Mouse (Mus musculus): Measurements from ENCODE around the gene Epp13. TPM values are rescaled to one million over a fixed set of nuclear protein-coding genes. Genes with fewer than 3 reads are reported as not detected.
"Not testable (repeated sequence)": the region's sequence is repeated elsewhere in the genome, so short reads cannot be mapped to it uniquely, and the experiment has no call there.

Gene Epp13
- polyA plus RNA-seq (2012; fragmentation: generic; extraction: Trizol): not detected
- long read RNA-seq, experiment 1: 0 reads
- long read RNA-seq, experiment 2: 0 reads

DNA sequence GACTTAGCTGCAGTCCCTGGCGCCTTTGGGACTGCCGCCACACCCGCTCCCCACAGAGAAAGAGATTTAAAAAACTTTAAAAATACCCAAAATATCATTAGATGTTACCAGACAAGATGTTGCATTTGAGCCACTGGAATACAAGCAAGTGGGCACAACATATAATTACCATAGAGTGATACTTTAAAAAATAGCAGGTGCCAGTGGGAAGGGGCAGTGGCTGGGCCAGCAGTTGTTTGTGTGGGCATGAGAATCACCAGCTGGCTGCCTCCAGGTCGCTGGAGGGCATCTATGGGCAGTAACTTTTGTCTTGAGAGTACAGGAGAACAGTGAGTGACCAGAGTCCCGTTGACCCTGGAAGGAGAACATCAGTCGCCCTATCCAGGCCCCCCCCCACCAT lies at the start of gene Epp13:
TSS of gene Epp13 (plus strand) at position 301 of the 400 bp plus-strand sequence.
- Histone ChIP-seq H3K36me3 (ENCODE audit: control insufficient read depth, insufficient read depth) (no peaks in the 10 kb centered on the region), H3K4me3 (ENCODE audit: insufficient read depth, poor library complexity, severe bottlenecking) (no peak within 1 kb of the TSS), H3K79me2 (ENCODE audit: control insufficient read depth, insufficient read depth) (no peaks in the 10 kb centered on the region), H3K79me3 (ENCODE audit: low read depth) (no peaks in the 10 kb centered on the region), H3ac (ENCODE audit: control insufficient read depth, insufficient read length, low read depth) (no peak within 1 kb of the TSS), H3K27me3 (ENCODE audit: control insufficient read depth, insufficient read depth, insufficient read length) (no peaks in the 10 kb centered on the region)
- TF ChIP-seq USF1 (IDR thresholded peaks at IDR 0.05; ENCODE audit: low read depth) (no peak), CEBPB (IDR thresholded peaks at IDR 0.05; ENCODE audit: low read depth) (no peak)

DNA sequence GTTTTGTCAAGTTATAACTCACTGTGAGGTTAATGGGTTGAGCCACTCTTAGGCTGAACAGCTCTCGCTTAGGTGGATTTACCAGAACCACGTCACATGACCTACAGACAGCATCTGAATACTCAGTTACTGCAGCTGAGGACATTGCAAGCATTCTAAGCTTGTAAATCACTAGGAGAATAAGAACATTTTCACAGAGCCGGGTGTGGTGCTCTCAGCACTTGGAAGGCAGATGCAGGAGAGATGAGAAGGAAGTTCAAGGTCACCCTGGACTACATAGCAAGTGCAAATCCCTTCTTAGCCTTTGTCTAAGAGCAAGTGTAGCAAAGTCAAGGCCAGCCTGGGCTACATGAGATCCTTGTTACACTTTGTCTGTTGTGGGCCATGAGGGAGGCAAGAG lies 48.3 kb upstream of the Epp13 start:
- no peak overlapping the region for H3K4me3 ChIP-seq (ENCODE audit: insufficient read depth, poor library complexity, severe bottlenecking)
- H3ac ChIP-seq (ENCODE audit: control insufficient read depth, insufficient read length, low read depth): no peak overlapping the region
- H3K79me3 ChIP-seq (ENCODE audit: low read depth): no peaks in the 10 kb centered on the region
- no peaks in the 10 kb centered on the region for H3K79me2 ChIP-seq (ENCODE audit: control insufficient read depth, insufficient read depth)
- no peaks in the 10 kb centered on the region for H3K36me3 ChIP-seq (ENCODE audit: control insufficient read depth, insufficient read depth)
- no peak for TF ChIP-seq MYOG (IDR thresholded peaks at IDR 0.05; ENCODE audit: control insufficient read depth, extremely low read depth, insufficient read length)
- no peaks in the 10 kb centered on the region for H3K27me3 ChIP-seq (ENCODE audit: control insufficient read depth, insufficient read depth, insufficient read length)

DNA sequence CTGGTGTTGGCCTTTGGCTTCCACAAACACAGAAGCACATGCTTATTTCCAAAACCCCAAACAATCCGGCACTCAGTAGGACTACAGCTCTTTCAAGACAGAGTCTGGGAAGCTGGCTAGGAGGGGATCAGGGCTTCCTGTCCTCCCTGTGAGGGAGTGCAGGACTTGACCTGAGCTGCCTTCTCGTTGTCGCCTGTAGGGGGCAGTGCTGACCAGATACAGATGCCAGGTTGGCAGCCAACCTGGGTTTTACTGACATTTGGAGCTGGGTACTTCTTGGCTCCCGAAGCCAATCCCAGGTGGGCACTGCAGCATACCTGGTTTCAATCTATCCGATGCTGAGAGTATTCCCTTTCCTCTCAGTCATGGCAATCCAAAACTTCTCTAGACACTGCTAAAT lies 39.4 kb upstream of the Epp13 start:
- Histone ChIP-seq H3K79me3 (ENCODE audit: low read depth) (no peaks in the 10 kb centered on the region), H3K4me3 (ENCODE audit: insufficient read depth, poor library complexity, severe bottlenecking) (no peak overlapping the region), H3K27me3 (ENCODE audit: control insufficient read depth, insufficient read depth, insufficient read length) (no peaks in the 10 kb centered on the region), H3K79me2 (ENCODE audit: control insufficient read depth, insufficient read depth) (no peaks in the 10 kb centered on the region), H3K36me3 (ENCODE audit: control insufficient read depth, insufficient read depth) (no peaks in the 10 kb centered on the region), H3ac (ENCODE audit: control insufficient read depth, insufficient read length, low read depth) (no peak overlapping the region)
- no peak for TF ChIP-seq FOSL1 (IDR thresholded peaks at IDR 0.05; ENCODE audit: insufficient read depth, low read length, poor library complexity, severe bottlenecking)
- no peak for TF ChIP-seq USF1 (IDR thresholded peaks at IDR 0.05; ENCODE audit: low read depth)
- no peak for TF ChIP-seq CTCF (IDR thresholded peaks at IDR 0.05; ENCODE audit: control insufficient read depth, insufficient read depth, insufficient read length)
- TF ChIP-seq MAX (IDR thresholded peaks at IDR 0.05): no peak
- TF ChIP-seq MYOD1 (IDR thresholded peaks at IDR 0.05; ENCODE audit: control insufficient read depth, insufficient read length, low read depth): no peak
- TF ChIP-seq MYOG (IDR thresholded peaks at IDR 0.05; ENCODE audit: control insufficient read depth, extremely low read depth, insufficient read length): no peak
- TF ChIP-seq CEBPB (IDR thresholded peaks at IDR 0.05; ENCODE audit: low read depth): no peak

DNA sequence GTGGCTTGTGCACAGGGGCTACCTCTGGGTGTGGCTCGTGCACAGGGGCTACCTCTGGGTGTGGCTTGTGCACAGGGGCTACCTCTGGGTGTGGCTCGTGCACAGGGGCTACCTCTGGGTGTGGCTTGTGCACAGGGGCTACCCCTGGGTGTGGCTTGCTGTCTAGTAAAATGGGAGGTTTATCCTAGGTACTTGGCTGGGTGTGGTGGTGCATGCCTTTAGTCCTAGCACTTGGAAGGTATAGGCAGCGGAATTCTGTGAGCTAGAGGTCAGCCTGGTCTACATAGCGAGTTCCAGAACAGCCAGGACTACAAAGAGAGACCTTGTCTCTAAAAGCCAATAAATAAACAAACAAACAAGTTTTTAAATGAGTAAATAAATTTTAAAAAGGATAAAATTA lies 37.8 kb upstream of the Epp13 start:
- H3K36me3 ChIP-seq (ENCODE audit: control insufficient read depth, insufficient read depth); H3K4me3 ChIP-seq (ENCODE audit: insufficient read depth, poor library complexity, severe bottlenecking); H3ac ChIP-seq (ENCODE audit: control insufficient read depth, insufficient read length, low read depth); H3K79me2 ChIP-seq (ENCODE audit: control insufficient read depth, insufficient read depth); H3K27me3 ChIP-seq (ENCODE audit: control insufficient read depth, insufficient read depth, insufficient read length); H3K79me3 ChIP-seq (ENCODE audit: low read depth): not testable (repeated sequence)

DNA sequence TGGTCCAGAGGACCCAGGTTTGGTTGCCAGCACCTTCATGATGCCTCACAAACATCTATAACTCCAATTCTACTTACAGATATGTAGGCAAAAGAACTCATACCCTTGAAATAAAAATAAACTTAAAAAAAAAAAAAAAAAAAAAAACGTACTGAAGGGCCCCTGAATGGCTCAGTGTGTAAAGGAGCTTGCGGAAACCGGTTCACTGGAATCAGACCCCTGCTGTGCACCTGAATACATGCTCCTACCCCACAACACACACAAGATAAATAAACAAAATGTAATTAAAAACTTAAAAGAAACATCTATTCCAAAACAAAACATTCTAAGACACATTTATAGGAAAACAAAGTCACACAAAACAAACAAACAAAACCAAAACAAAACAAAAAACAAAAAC lies 32.4 kb upstream of the Epp13 start:
- Histone ChIP-seq H3K79me3 (ENCODE audit: low read depth) (no peaks in the 10 kb centered on the region), H3K4me3 (ENCODE audit: insufficient read depth, poor library complexity, severe bottlenecking) (no peak overlapping the region), H3K79me2 (ENCODE audit: control insufficient read depth, insufficient read depth) (no peaks in the 10 kb centered on the region), H3K36me3 (ENCODE audit: control insufficient read depth, insufficient read depth) (no peaks in the 10 kb centered on the region), H3K27me3 (ENCODE audit: control insufficient read depth, insufficient read depth, insufficient read length) (no peaks in the 10 kb centered on the region), H3ac (ENCODE audit: control insufficient read depth, insufficient read length, low read depth) (no peak overlapping the region)
- TF ChIP-seq MYOG (IDR thresholded peaks at IDR 0.05; ENCODE audit: control insufficient read depth, extremely low read depth, insufficient read length): no peak
- TF ChIP-seq FOSL1 (IDR thresholded peaks at IDR 0.05; ENCODE audit: insufficient read depth, low read length, poor library complexity, severe bottlenecking): no peak
- TF ChIP-seq USF1 (IDR thresholded peaks at IDR 0.05; ENCODE audit: low read depth): no peak
- no peak for TF ChIP-seq MAX (IDR thresholded peaks at IDR 0.05)
- TF ChIP-seq CTCF (IDR thresholded peaks at IDR 0.05; ENCODE audit: control insufficient read depth, insufficient read depth, insufficient read length): no peak
- TF ChIP-seq MYOD1 (IDR thresholded peaks at IDR 0.05; ENCODE audit: control insufficient read depth, insufficient read length, low read depth): no peak
- TF ChIP-seq CEBPB (IDR thresholded peaks at IDR 0.05; ENCODE audit: low read depth): no peak

DNA sequence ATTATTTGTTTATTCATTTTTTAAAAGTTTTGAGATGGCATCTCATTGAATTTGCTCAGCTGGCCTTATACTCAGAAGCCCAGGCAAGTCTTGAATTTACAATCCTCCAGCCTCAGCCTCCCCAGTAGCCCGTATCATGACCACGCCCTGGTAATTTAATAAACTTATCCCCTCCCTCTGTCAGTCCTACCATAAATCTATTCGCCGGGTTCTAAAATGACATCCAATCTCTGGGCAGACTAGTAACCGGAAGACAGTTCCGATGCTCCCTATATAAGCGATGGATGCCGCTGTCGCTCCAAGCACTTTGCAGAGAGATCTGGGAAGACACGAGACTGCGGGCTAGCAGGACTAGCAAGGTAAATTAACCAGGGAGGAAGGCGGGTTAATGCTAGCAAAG lies 30.5 kb upstream of the Epp13 start, which contains the start of gene Zscan5b:
TSS of gene Zscan5b (plus strand) at position 301 of the 400 bp plus-strand sequence.
- H3K27me3 ChIP-seq (ENCODE audit: control insufficient read depth, insufficient read depth, insufficient read length): no peaks in the 10 kb centered on the region
- H3K79me2 ChIP-seq (ENCODE audit: control insufficient read depth, insufficient read depth): no peaks in the 10 kb centered on the region
- H3ac ChIP-seq (ENCODE audit: control insufficient read depth, insufficient read length, low read depth): no peak within 1 kb of the TSS
- no peaks in the 10 kb centered on the region for H3K36me3 ChIP-seq (ENCODE audit: control insufficient read depth, insufficient read depth)
- H3K4me3 ChIP-seq (ENCODE audit: insufficient read depth, poor library complexity, severe bottlenecking): no peak within 1 kb of the TSS
- TF ChIP-seq MAX (IDR thresholded peaks at IDR 0.05): no peak
- TF ChIP-seq CTCF (IDR thresholded peaks at IDR 0.05; ENCODE audit: control insufficient read depth, insufficient read depth, insufficient read length): no peak
- TF ChIP-seq MYOD1 (IDR thresholded peaks at IDR 0.05; ENCODE audit: control insufficient read depth, insufficient read length, low read depth): no peak
- TF ChIP-seq FOSL1 (IDR thresholded peaks at IDR 0.05; ENCODE audit: insufficient read depth, low read length, poor library complexity, severe bottlenecking): no peak
- no peak for TF ChIP-seq USF1 (IDR thresholded peaks at IDR 0.05; ENCODE audit: low read depth)
- no peak for TF ChIP-seq MYOG (IDR thresholded peaks at IDR 0.05; ENCODE audit: control insufficient read depth, extremely low read depth, insufficient read length)
- TF ChIP-seq CEBPB (IDR thresholded peaks at IDR 0.05; ENCODE audit: low read depth): no peak
- H3K79me3 ChIP-seq (ENCODE audit: low read depth): no peaks in the 10 kb centered on the region

DNA sequence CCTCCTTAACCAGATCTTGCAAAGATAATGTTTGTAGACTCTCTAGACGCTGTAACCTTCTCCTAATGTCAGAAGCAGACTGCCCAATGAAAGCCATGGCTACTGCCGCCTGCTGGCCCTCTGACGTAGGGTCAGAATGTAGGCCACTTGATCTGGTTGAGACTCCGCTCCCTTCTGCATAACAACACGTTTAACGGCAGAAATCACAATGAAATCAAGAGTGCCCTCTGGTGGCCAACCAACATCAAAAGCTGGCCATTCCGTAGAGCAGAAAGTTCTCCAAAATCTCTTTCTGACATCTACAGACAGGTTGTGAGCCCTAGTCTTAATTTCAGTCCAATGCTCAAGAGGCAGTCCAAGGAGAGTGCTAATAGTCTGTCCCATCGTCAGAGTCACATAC lies 24.0 kb upstream of the Epp13 start:
- H3K79me2 ChIP-seq (ENCODE audit: control insufficient read depth, insufficient read depth): not testable (repeated sequence)

More for the DNA sequence above, 24.0 kb upstream of the Epp13 start:
- not testable (repeated sequence) for H3ac ChIP-seq (ENCODE audit: control insufficient read depth, insufficient read length, low read depth); H3K27me3 ChIP-seq (ENCODE audit: control insufficient read depth, insufficient read depth, insufficient read length); H3K79me3 ChIP-seq (ENCODE audit: low read depth); H3K36me3 ChIP-seq (ENCODE audit: control insufficient read depth, insufficient read depth); H3K4me3 ChIP-seq (ENCODE audit: insufficient read depth, poor library complexity, severe bottlenecking)
